Comparison of ENCODE assay signal across 10 mouse cellular contexts in genomic region chr13:111771232-111771631, GRCm38 (mm10). TPM values are rescaled to one million over a fixed set of nuclear protein-coding genes. Genes with fewer than 3 reads are reported as not detected.
DNase-seq lines count a peak whose midpoint lies in the region; ATAC-seq and TF ChIP-seq lines count a peak whose summit lies in the region.
"Had no signal": no experiment of that assay in that cellular context is flagged by ENCODE, and none has a peak within 500 bp of the region (broad histone marks: within the 10 kb centered on the region; RNA-seq: fewer than 3 reads in every experiment).

No protein-coding gene starts in this region.

- intact Hi-C loops in left cerebral cortex, postnatal 36 days (cut with DNase I): no loop called here

- peak; percentile 64 for ATAC-seq in erythroblast, adult 5-6 weeks (replicated peaks; ENCODE audit: low FRiP score, poor library complexity, severe bottlenecking)
- ATAC-seq in midbrain, postnatal 0 days (ENCODE audit: low FRiP score): peak; percentile 81

- TF ChIP-seq CTCF in spleen, adult 2 months (IDR thresholded peaks at IDR 0.05; ENCODE audit: extremely low read depth, insufficient read depth, insufficient read length, insufficient replicate concordance): peak; percentile 50; the same call in 1 of the 2 replicates
- peak; percentile 55 for TF ChIP-seq CTCF in bone marrow, adult 2 months (IDR thresholded peaks at IDR 0.05; ENCODE audit: control insufficient read depth, insufficient read depth, low read length)
- peak; percentile 96 for TF ChIP-seq CTCF in midbrain, postnatal 0 days (IDR thresholded peaks at IDR 0.05)

- no peak for TF ChIP-seq POLR2A in spleen, adult 2 months (IDR thresholded peaks at IDR 0.05; ENCODE audit: low read depth, low read length)
- no peak for TF ChIP-seq POLR2A in bone marrow, adult 2 months (IDR thresholded peaks at IDR 0.05; ENCODE audit: borderline replicate concordance, control insufficient read depth, low read depth, low read length)

- DNase-seq in spleen, adult 2 months (ENCODE audit: low read depth in 1 of 2, low spot score in 2 of 2): peak; percentile 31 to 46
- no peak for DNase-seq in spleen, adult 12 weeks (ENCODE audit: low spot score)
- DNase-seq in induced T-regulatory cell, adult 2 months (ENCODE audit: low read depth): peak; percentile 68
- DNase-seq in left cerebral cortex, postnatal 36 days (ENCODE audit: low spot score in 2 of 2): peak; percentile 35 to 42
- peak; percentile 85 for DNase-seq in midbrain, postnatal 0 days (ENCODE audit: low spot score)
- DNase-seq in thymus, postnatal 36 days: peak; percentile 53 to 69

- H3K4me2 ChIP-seq in midbrain, postnatal 0 days (ENCODE audit: low read depth, low read length, poor library complexity, severe bottlenecking): no peak overlapping the region

- no peaks in the 10 kb centered on the region for H3K27me3 ChIP-seq in spleen, adult 2 months (ENCODE audit: control insufficient read depth, insufficient read depth, low read length)
- H3K27me3 ChIP-seq in midbrain, postnatal 0 days (ENCODE audit: insufficient read depth, low read length): no peaks in the 10 kb centered on the region

- H3K27ac ChIP-seq in spleen, adult 2 months (ENCODE audit: insufficient read depth, low read length): no peak overlapping the region
- no peak overlapping the region for H3K27ac ChIP-seq in bone marrow, adult 2 months (ENCODE audit: control insufficient read depth, insufficient read depth, low read depth, low read length, poor library complexity)
- H3K27ac ChIP-seq in midbrain, postnatal 0 days (ENCODE audit: low read depth, low read length): no peak overlapping the region

- 52% methylated on average over 7 of the region's 7 CpGs for WGBS in spleen, adult 2 months
- WGBS in bone marrow, adult 2 months: 47% methylated on average over 7 of the region's 7 CpGs
- 46% methylated on average over 7 of the region's 7 CpGs for WGBS in midbrain, postnatal 0 days

- no peak overlapping the region for H3K9ac ChIP-seq in midbrain, postnatal 0 days (replicated peaks; ENCODE audit: low read length, poor library complexity, severe bottlenecking)

- no peak overlapping the region for H3K4me3 ChIP-seq in spleen, adult 2 months (ENCODE audit: extremely low read depth, insufficient read depth, insufficient read length)
- H3K4me3 ChIP-seq in bone marrow, adult 2 months (replicated peaks; ENCODE audit: control insufficient read depth, low read depth, low read length): no peak overlapping the region
- H3K4me3 ChIP-seq in midbrain, postnatal 0 days (ENCODE audit: low read depth, low read length): no peak overlapping the region
- H3K4me3 ChIP-seq: erythroblast, embryonic 14.5 days; myocyte had no signal

- H3K36me3 ChIP-seq in spleen, adult 2 months (ENCODE audit: control insufficient read depth, insufficient read depth, low read length): peaks cover 48% of the 10 kb centered on the region
- peaks cover 30% of the 10 kb centered on the region for H3K36me3 ChIP-seq in midbrain, postnatal 0 days (ENCODE audit: insufficient read depth, low read length)

- H3K4me1 ChIP-seq in spleen, adult 2 months (ENCODE audit: control insufficient read depth, insufficient read depth, insufficient read length): no peaks in the 10 kb centered on the region
- H3K4me1 ChIP-seq in bone marrow, adult 2 months (ENCODE audit: control insufficient read depth, insufficient read depth, low read length): no peaks in the 10 kb centered on the region
- H3K4me1 ChIP-seq in midbrain, postnatal 0 days (ENCODE audit: insufficient read depth, low read length): no peaks in the 10 kb centered on the region

- no peaks in the 10 kb centered on the region for H3K9me3 ChIP-seq in midbrain, postnatal 0 days (ENCODE audit: low read length)

RNA-seq across cellular contexts. Expression of gene Map3k1, which starts 37.6 kb away (rescaled TPM):
- polyA plus RNA-seq in spleen, adult 2 months (2012; rRNA removed): 45.1 and 49.9 TPM in 2 replicates
- polyA plus RNA-seq in bone marrow, adult 2 months (2011; ENCODE audit: insufficient read depth, insufficient read length, low replicate concordance, missing spikeins): 21.4 and 30.7 TPM in 2 replicates
- 29.0 and 36.7 TPM in 2 replicates for total RNA-seq in erythroblast, adult 5-6 weeks (2015; ENCODE audit: low replicate concordance)
- total RNA-seq in erythroblast, adult 5-6 weeks (2017; ENCODE audit: low replicate concordance): 40.0 and 79.6 TPM in 2 replicates
- 10 to 100 TPM in 1 of 2 experiments, 1 to 10 TPM in 1; 8.3 to 13.1 TPM for total RNA-seq in left cerebral cortex, postnatal 36 days (2021)
- total RNA-seq in midbrain, postnatal 0 days (2014; rRNA removed): 16.3 and 19.2 TPM in 2 replicates
- polyA plus RNA-seq in midbrain, postnatal 0 days (2015; fragmentation: Nextera tagmentation; extraction: Ambion mirVana): 6.1 and 6.2 TPM in 2 replicates
